Mouse (Mus musculus): ENCODE data around the gene Lsm3. TPM values are rescaled to one million over a fixed set of nuclear protein-coding genes. Genes with fewer than 3 reads are reported as not detected.
"Not testable (repeated sequence)": the region's sequence is repeated elsewhere in the genome, so short reads cannot be mapped to it uniquely, and the experiment has no call there.

The Lsm3 gene
- 70.3 and 96.0 TPM in 2 replicates for polyA plus RNA-seq (2011; ENCODE audit: insufficient read length, low read depth, missing spikeins)

- peak within 1 kb of the TSS; percentile 87 for H3K4me3 ChIP-seq (ENCODE audit: insufficient read depth, low read length)
- TF ChIP-seq CTCF (IDR thresholded peaks at IDR 0.05; ENCODE audit: borderline replicate concordance, insufficient read depth, low read length) (no peak), POLR2A (IDR thresholded peaks at IDR 0.05; ENCODE audit: low read depth, low read length) (peak; percentile 71)
- peaks cover 4% of the 10 kb centered on the region; the same call in 1 of the 2 replicates for H3K4me1 ChIP-seq (ENCODE audit: control insufficient read depth, insufficient read depth, low read length)
- H3K27ac ChIP-seq (ENCODE audit: insufficient read depth, low read length): no peak within 1 kb of the TSS
Observed at GRCm38 (mm10) chr6:91515545-91516449, at the start of gene Lsm3, which contains the start of gene Xpc. TSS of gene Lsm3 (plus strand) at chr6:91515928. TSS of gene Xpc (minus strand) at chr6:91515888.

- Histone ChIP-seq H3K4me3 (ENCODE audit: insufficient read depth, low read length) (no peak overlapping the region), H3K4me1 (ENCODE audit: control insufficient read depth, insufficient read depth, low read length) (0 out of 2 replicates have a peak, but pooled peaks cover 3% of the 10 kb centered on the region), H3K27ac (ENCODE audit: insufficient read depth, low read length) (no peak overlapping the region)
- TF ChIP-seq POLR2A (IDR thresholded peaks at IDR 0.05; ENCODE audit: low read depth, low read length): no peak
- TF ChIP-seq CTCF (IDR thresholded peaks at IDR 0.05; ENCODE audit: borderline replicate concordance, insufficient read depth, low read length): no peak
Observed at GRCm38 (mm10) chr6:91467106-91467505, 48.6 kb upstream of the Lsm3 start.

GRCm38 (mm10) chr6:91470712-91471111 lies 45.0 kb upstream of the Lsm3 start:
- Histone ChIP-seq H3K4me3 (ENCODE audit: insufficient read depth, low read length) (no peak overlapping the region), H3K4me1 (ENCODE audit: control insufficient read depth, insufficient read depth, low read length) (0 out of 2 replicates have a peak, but pooled peaks cover 5% of the 10 kb centered on the region), H3K27ac (ENCODE audit: insufficient read depth, low read length) (no peak overlapping the region)
- TF ChIP-seq CTCF (IDR thresholded peaks at IDR 0.05; ENCODE audit: borderline replicate concordance, insufficient read depth, low read length): no peak
- TF ChIP-seq POLR2A (IDR thresholded peaks at IDR 0.05; ENCODE audit: low read depth, low read length): no peak

GRCm38 (mm10) chr6:91471427-91471826 lies 44.3 kb upstream of the Lsm3 start:
- H3K4me3 ChIP-seq (ENCODE audit: insufficient read depth, low read length); H3K4me1 ChIP-seq (ENCODE audit: control insufficient read depth, insufficient read depth, low read length); H3K27ac ChIP-seq (ENCODE audit: insufficient read depth, low read length): not testable (repeated sequence)

GRCm38 (mm10) chr6:91472319-91472718 lies 43.4 kb upstream of the Lsm3 start:
- TF ChIP-seq POLR2A (IDR thresholded peaks at IDR 0.05; ENCODE audit: low read depth, low read length) (no peak), CTCF (IDR thresholded peaks at IDR 0.05; ENCODE audit: borderline replicate concordance, insufficient read depth, low read length) (no peak)
- peak overlapping the region; percentile 66 for H3K4me3 ChIP-seq (ENCODE audit: insufficient read depth, low read length)
- peak overlapping the region; percentile 22; the same call in 1 of the 2 replicates for H3K27ac ChIP-seq (ENCODE audit: insufficient read depth, low read length)
- peaks cover 5% of the 10 kb centered on the region; the same call in 1 of the 2 replicates for H3K4me1 ChIP-seq (ENCODE audit: control insufficient read depth, insufficient read depth, low read length)

- peaks cover 5% of the 10 kb centered on the region; the same call in 1 of the 2 replicates for H3K4me1 ChIP-seq (ENCODE audit: control insufficient read depth, insufficient read depth, low read length)
- H3K4me3 ChIP-seq (ENCODE audit: insufficient read depth, low read length): peak within 1 kb of the TSS; percentile 77
- TF ChIP-seq POLR2A (IDR thresholded peaks at IDR 0.05; ENCODE audit: low read depth, low read length): peak; percentile 95
- no peak for TF ChIP-seq CTCF (IDR thresholded peaks at IDR 0.05; ENCODE audit: borderline replicate concordance, insufficient read depth, low read length)
- peak within 1 kb of the TSS; percentile 46 for H3K27ac ChIP-seq (ENCODE audit: insufficient read depth, low read length)
Observed at GRCm38 (mm10) chr6:91472868-91473804, 42.6 kb upstream of the Lsm3 start, which contains the start of the genes Chchd4 and Tmem43. TSS of gene Chchd4 (minus strand) at chr6:91473546. TSS of gene Tmem43 (plus strand) at chr6:91473703.

GRCm38 (mm10) chr6:91473805-91474440 lies 41.8 kb upstream of the Lsm3 start:
- Histone ChIP-seq H3K27ac (ENCODE audit: insufficient read depth, low read length) (peak overlapping the region; percentile 22), H3K4me1 (ENCODE audit: control insufficient read depth, insufficient read depth, low read length) (peaks cover 5% of the 10 kb centered on the region; the same call in 1 of the 2 replicates)
- TF ChIP-seq CTCF (IDR thresholded peaks at IDR 0.05; ENCODE audit: borderline replicate concordance, insufficient read depth, low read length) (no peak), POLR2A (IDR thresholded peaks at IDR 0.05; ENCODE audit: low read depth, low read length) (no peak)

GRCm38 (mm10) chr6:91474441-91475190 lies 41.1 kb upstream of the Lsm3 start:
- Histone ChIP-seq H3K27ac (ENCODE audit: insufficient read depth, low read length) (peak overlapping the region; percentile 46), H3K4me3 (ENCODE audit: insufficient read depth, low read length) (peak overlapping the region; percentile 77), H3K4me1 (ENCODE audit: control insufficient read depth, insufficient read depth, low read length) (peaks cover 5% of the 10 kb centered on the region; the same call in 1 of the 2 replicates)
- no peak for TF ChIP-seq CTCF (IDR thresholded peaks at IDR 0.05; ENCODE audit: borderline replicate concordance, insufficient read depth, low read length)
- TF ChIP-seq POLR2A (IDR thresholded peaks at IDR 0.05; ENCODE audit: low read depth, low read length): 0 out of 2 replicates have a peak, but pooled peaks have one; percentile 23

More at GRCm38 (mm10) chr6:91473805-91474440, 41.8 kb upstream of the Lsm3 start:
- H3K4me3 ChIP-seq (ENCODE audit: insufficient read depth, low read length): peak overlapping the region; percentile 77
